Comparison of ENCODE assay signal across 19 mouse cellular contexts in genomic region chr1:14472294-14472693, GRCm38 (mm10).
"Had no signal": no experiment of that assay in that cellular context is flagged by ENCODE, and none has a peak within 500 bp of the region (broad histone marks: within the 10 kb centered on the region; RNA-seq: fewer than 3 reads in every experiment).

No protein-coding gene starts in this region.

- H3K9ac ChIP-seq: limb, embryonic 12.5 days; limb, embryonic 15.5 days; liver, embryonic 14.5 days; liver, postnatal 0 days; lung, embryonic 14.5 days; midbrain, embryonic 12.5 days; stomach, embryonic 15.5 days had no signal

- H3K4me2 ChIP-seq: limb, embryonic 12.5 days; limb, embryonic 15.5 days; liver, embryonic 11.5 days; lung, embryonic 14.5 days; midbrain, embryonic 12.5 days; stomach, embryonic 15.5 days had no signal

- H3K36me3 ChIP-seq: limb, embryonic 12.5 days; limb, embryonic 15.5 days; midbrain, embryonic 12.5 days; stomach, embryonic 15.5 days had no signal

- DNase-seq: kidney, adult 2 months; kidney, postnatal 25 days; layer of hippocampus, adult 9-11 months; liver, postnatal 0 days; lung, embryonic 14.5 days; lung, postnatal 36 days; right cerebral cortex, postnatal 25 days; spleen, adult 18-20 months; thymus, postnatal 25 days had no signal

- H3K9me3 ChIP-seq: limb, embryonic 12.5 days; limb, embryonic 15.5 days; megakaryocyte, embryonic 14.5 days; midbrain, embryonic 12.5 days; stomach, embryonic 15.5 days had no signal

- ATAC-seq: liver, postnatal 0 days; lung, postnatal 0 days had no signal

- H3K4me1 ChIP-seq: limb, embryonic 12.5 days; limb, embryonic 15.5 days; stomach, embryonic 15.5 days had no signal

- H3K27ac ChIP-seq: kidney, postnatal 0 days; layer of hippocampus, adult 2 months; limb, embryonic 12.5 days; limb, embryonic 15.5 days; liver, embryonic 14.5 days; midbrain, embryonic 12.5 days; stomach, embryonic 15.5 days had no signal

- H3K27me3 ChIP-seq: limb, embryonic 12.5 days; limb, embryonic 15.5 days; megakaryocyte, embryonic 14.5 days; stomach, embryonic 15.5 days had no signal

- H3K4me3 ChIP-seq: layer of hippocampus, adult 2 months; limb, embryonic 12.5 days; limb, embryonic 15.5 days; megakaryocyte, embryonic 14.5 days; midbrain, embryonic 12.5 days; stomach, embryonic 15.5 days had no signal
